Mouse (Mus musculus): Measurements from ENCODE around the gene St3gal3.

Gene St3gal3

GRCm38 (mm10) chr4:117984993-117985587 is 149.6 kb downstream of the St3gal3 start:
- peak; percentile 65 for DNase-seq (ENCODE audit: low read depth)

DNA sequence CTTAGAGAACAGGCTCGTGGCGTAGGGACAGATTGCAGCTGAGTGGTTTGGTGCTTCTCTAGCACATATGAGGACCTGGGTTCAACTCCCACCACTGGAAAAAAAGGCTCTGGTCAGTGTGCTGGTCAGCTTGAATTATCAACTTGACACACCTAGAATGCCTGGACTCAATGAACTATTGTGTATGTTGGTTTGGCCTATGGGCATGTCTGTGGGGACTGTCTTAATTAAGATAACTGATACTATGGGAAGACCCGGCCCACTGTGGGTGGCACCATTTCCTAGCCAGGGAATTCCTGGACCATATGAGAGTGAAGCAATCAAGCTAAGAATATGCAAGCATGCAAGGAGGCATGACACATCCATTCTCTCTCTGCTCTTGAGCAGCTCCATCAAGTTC is 150.5 kb downstream of the St3gal3 start:
- peak; percentile 57 for DNase-seq (ENCODE audit: low read depth)

- DNase-seq (ENCODE audit: low read depth): no peak
These were observed 152.0 kb downstream of the St3gal3 start for GRCm38 (mm10) chr4:117982706-117983105.

GRCm38 (mm10) chr4:117981518-117981917 is 153.2 kb downstream of the St3gal3 start:
- no peak for DNase-seq (ENCODE audit: low read depth)

DNA sequence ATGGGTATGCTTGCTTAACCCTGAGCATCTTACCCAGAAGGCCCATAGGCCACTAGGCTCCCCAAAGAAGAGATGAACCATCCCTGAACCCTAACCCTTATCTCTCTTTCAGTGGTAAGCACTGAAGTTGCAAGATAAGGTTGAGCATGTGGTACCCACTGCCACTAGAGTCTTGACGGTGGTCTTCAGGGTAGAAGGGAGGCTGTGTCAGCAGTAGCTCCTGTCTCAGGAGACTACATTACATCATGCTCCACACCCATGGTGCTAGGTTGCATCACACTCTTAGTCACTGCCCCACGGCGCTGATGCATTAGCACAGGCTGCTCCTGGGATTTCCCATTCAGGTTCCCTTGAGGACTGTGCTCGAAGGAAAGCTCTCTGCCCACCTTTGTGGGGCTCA is 154.6 kb downstream of the St3gal3 start:
- DNase-seq (ENCODE audit: low read depth): peak; percentile 76

GRCm38 (mm10) chr4:117979181-117979580 is 155.5 kb downstream of the St3gal3 start:
- DNase-seq (ENCODE audit: low read depth): no peak

DNA sequence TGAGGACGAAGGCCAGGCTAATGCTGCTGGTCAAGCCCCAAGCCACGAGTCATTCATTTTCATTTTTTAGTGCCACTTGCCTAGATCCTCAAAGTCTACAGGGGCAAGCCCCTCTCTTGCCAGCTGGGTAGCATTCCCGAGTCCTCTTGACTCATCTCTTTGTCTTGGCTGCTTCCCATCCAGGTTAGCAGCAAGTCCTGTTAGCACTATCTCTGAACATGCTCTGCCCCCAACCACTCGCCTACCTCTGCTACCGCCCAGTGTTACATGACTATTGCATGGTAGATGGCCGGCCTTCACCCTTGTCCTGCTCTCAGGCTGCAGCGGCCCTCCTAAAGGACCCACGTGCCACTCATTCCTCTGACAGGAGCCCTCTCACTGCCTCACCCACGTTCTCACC is 156.4 kb downstream of the St3gal3 start:
- peak; percentile 53 for DNase-seq (ENCODE audit: low read depth)

GRCm38 (mm10) chr4:117977841-117978240 is 156.9 kb downstream of the St3gal3 start:
- DNase-seq (ENCODE audit: low read depth): no peak

DNA sequence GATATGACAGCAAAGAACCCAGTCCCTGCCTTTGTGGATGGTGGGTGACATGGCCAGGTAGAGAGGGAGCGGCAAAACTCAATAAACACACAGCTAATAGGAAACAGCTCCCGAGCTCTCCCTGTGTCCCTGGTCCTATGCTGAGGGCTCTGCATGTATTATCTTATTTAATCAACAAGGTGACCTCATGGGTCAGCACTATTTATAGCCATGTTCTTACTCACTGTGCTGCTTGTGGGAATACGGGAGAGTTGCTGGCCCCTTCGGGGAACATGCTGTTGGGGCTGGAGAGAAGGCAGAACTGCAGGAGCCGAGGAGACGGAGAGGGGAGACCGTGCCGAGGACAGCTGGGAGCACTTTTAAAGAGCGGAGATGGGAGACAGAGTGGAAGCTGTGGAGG is 157.3 kb downstream of the St3gal3 start:
- peak; percentile 50 for DNase-seq (ENCODE audit: low read depth)

GRCm38 (mm10) chr4:117975820-117976219 is 158.9 kb downstream of the St3gal3 start:
- DNase-seq (ENCODE audit: low read depth): peak; percentile 84

- peak; percentile 79 for DNase-seq (ENCODE audit: low read depth)
These were observed 160.0 kb downstream of the St3gal3 start for GRCm38 (mm10) chr4:117974719-117975118.

DNA sequence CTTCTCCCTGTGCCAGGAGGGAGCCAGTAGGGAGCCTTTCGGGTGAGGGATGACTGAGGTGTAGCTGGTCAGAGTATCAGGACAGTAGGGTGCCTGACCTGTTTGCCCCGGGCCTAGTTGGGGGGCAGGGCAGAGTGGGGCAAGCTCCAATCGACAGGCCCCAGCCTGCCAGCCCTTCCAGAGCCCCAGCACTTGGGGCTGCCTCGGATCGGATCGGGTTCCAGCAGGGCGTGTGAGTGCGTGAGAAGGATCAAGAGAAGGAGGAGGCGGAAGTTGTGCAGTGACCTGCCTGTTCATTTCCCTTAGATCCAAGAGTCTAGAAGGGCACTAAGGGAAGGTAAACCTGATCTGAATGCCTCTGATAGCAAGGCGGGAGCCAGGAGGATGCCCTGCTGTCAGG is 161.7 kb downstream of the St3gal3 start:
- no peak for DNase-seq (ENCODE audit: low read depth)

GRCm38 (mm10) chr4:117964346-117965025 is 170.2 kb downstream of the St3gal3 start:
- DNase-seq (ENCODE audit: low read depth): no peak

- DNase-seq (ENCODE audit: low read depth): no peak
These were observed 177.2 kb downstream of the St3gal3 start for GRCm38 (mm10) chr4:117957492-117957891.

- DNase-seq (ENCODE audit: low read depth): no peak
These were observed 187.2 kb downstream of the St3gal3 start for GRCm38 (mm10) chr4:117947493-117947892.

DNA sequence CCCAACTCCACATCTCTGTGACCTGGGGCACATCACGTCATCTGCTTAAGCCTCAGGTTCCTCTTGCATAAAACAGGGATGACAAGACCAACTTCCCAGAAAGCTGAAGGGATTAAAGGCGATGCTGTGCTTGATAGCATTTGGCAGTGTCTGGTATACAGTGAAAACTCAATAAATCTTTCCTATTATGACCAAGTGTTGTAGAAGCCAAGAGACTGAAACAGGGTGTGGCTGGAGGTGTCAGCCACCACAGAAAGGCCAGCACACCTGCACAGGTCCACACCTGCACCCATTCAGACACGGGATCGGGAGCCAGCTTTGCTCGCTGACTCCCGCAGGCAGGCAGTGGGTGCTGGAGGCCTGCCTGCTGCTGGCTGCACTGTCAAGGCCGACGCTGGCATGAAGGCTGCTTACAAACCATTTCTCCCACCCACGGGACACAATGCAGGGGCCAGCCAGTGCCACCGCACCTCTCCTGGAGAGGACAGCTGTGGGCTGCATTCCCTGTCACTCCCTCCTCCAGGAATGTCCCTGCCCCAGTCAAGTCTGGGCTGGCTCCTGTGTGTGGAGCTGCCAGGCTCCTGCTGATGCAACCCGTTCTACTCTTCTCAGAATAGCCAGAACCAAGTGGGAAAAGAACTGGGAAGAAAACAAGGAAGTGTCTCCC is 187.9 kb downstream of the St3gal3 start:
- DNase-seq (ENCODE audit: low read depth): no peak

GRCm38 (mm10) chr4:117943317-117943716 is 191.4 kb downstream of the St3gal3 start:
- DNase-seq (ENCODE audit: low read depth): no peak

GRCm38 (mm10) chr4:117936964-117937363 is 197.8 kb downstream of the St3gal3 start:
- DNase-seq (ENCODE audit: low read depth): peak; percentile 22

- peak; percentile 84 for DNase-seq (ENCODE audit: low read depth)
These were observed 200.6 kb downstream of the St3gal3 start for GRCm38 (mm10) chr4:117934081-117934480.

GRCm38 (mm10) chr4:117933248-117933647 is 201.5 kb downstream of the St3gal3 start:
- peak; percentile 67 for DNase-seq (ENCODE audit: low read depth)

- no peak for DNase-seq (ENCODE audit: low read depth)
These were observed 205.3 kb downstream of the St3gal3 start, which contains the start of gene Artn for GRCm38 (mm10) chr4:117929391-117929881. Gene Artn (minus strand): TSS chr4:117929763.

DNA sequence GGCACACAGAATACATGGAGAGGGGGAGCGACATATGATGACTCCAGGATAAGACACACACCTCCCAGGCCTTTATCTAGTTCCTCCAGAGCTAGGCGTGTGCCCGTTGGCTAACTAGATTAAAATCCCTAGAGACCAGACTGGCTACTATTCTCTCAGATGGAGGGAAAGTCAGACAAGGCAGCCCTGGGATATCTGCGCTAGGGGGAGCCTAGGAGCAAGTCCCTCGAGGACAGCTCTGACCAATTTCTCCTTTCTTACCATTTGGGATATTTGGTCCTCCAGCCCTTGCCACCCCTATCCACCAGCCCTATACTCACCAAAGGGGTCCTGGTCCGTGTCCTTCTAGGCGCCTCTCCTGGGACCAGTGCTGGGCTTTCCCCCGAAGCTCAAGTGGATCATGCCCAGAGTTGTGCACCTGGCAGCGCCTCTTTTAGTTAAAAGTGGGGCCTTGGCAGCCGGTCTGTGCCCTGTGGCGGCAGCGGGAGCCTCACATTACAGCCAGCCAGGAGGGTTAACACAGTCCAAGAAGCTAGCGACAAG is 205.9 kb downstream of the St3gal3 start:
- DNase-seq (ENCODE audit: low read depth): peak; percentile 81

DNA sequence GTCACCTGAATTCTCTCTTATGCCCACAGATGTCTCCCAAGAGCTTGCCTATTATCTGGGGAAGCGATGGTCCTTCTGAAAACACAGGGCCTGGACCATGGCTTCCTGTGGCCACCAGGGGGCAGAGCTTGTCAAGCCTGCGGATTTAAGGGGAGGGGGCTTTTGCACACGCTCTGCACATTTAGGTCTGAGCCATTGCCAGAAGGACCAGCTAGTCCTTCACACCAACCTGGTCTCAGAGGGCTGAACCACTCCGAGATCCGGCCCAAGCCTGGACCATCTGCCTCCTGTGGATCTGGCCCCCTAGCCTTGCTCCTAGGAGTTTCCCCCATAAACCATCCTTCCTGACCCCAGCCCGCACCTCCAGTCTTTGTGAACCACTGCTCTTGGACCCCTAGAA is 206.5 kb downstream of the St3gal3 start:
- DNase-seq (ENCODE audit: low read depth): peak; percentile 55

Measured in NIH3T3 (cell line).